Mouse (Mus musculus) embryonic facial prominence, embryonic 14.5 days (tissue): Measurements from ENCODE around the gene Fmnl2. TPM values are rescaled to one million over a fixed set of nuclear protein-coding genes. Genes with fewer than 3 reads are reported as not detected.

ENCODE experiments used
- ATAC-seq: fragments of 200-750 bp; cut with Nextera tagmentation; 2 replicates; pipeline ENCODE4 v1.8.0; 2017; ENCODE audit warnings: low read depth, moderate number of reproducible peaks, moderate TSS enrichment
- DNase-seq: peaks from one replicate; pipeline ENCODE4 v3.0.0-alpha.2; 2015; ENCODE audit warnings: low spot score
- H3K27ac ChIP-seq: fragments of 300-500 bp; sonication (generic); replicated peaks from 2 replicates; pipeline ENCODE4 v1.5.1; 2014; ENCODE audit warnings: low read depth, mild to moderate bottlenecking, low read length, moderate library complexity
- H3K27me3 ChIP-seq: fragments of 300-500 bp; sonication (generic); replicated peaks from 2 replicates; pipeline ENCODE4 v1.6.1; 2014; ENCODE audit warnings: low read length; ENCODE audit not compliant: control insufficient read depth, insufficient read depth
- H3K36me3 ChIP-seq: fragments of 300-500 bp; sonication (generic); 2 replicates; pipeline ENCODE4 v1.6.1; 2014; ENCODE audit warnings: low read length, mixed read lengths; ENCODE audit not compliant: control insufficient read depth, insufficient read depth
- H3K4me1 ChIP-seq: fragments of 300-500 bp; sonication (generic); 2 replicates; pipeline ENCODE4 v1.6.1; 2014; ENCODE audit warnings: antibody characterized with exemption, low read length; ENCODE audit not compliant: control insufficient read depth, insufficient read depth
- H3K4me2 ChIP-seq: fragments of 300-500 bp; sonication (generic); 2 replicates; pipeline ENCODE4 v1.6.1; 2014; ENCODE audit warnings: low read depth, mild to moderate bottlenecking, low read length, moderate library complexity, mixed read lengths
- H3K4me3 ChIP-seq: fragments of 300-500 bp; sonication (generic); 2 replicates; pipeline ENCODE4 v1.5.1; 2014; ENCODE audit warnings: low read depth, mild to moderate bottlenecking, low read length
- H3K9ac ChIP-seq: fragments of 300-500 bp; sonication (generic); 2 replicates; pipeline ENCODE4 v1.6.1; 2014; ENCODE audit warnings: low read depth, mild to moderate bottlenecking, low read length, moderate library complexity, mixed read lengths
- H3K9me3 ChIP-seq: fragments of 300-500 bp; sonication (generic); 2 replicates; pipeline ENCODE4 v1.6.1; 2016; ENCODE audit warnings: low read length; ENCODE audit not compliant: control insufficient read depth
- WGBS: fragments of 180-500 bp; shearing (Covaris S2); extraction: QIAGEN DNeasy Blood & Tissue Kit; methylation state at CpG from one replicate; pipeline ENCODE4 v1.1.7; 2014; 5-methylcytosine and 5-hydroxymethylcytosine counted together
- polyA plus RNA-seq: library from polyadenylated mRNA; unstranded; fragments of >200 nt; fragmentation: Nextera tagmentation; extraction: Ambion mirVana; gene quantifications from 2 replicates; pipeline ENCODE4 v1.2.1, GENCODE M21; 2014

Gene Fmnl2
- polyA plus RNA-seq, 1 experiment from 2014 or later, result 10.4 TPM

- peaks cover 26% of the 10 kb centered on the region for H3K4me1 ChIP-seq
- H3K27ac ChIP-seq, result no peak overlapping the region
- no peak for ATAC-seq
These were observed 116.4 kb downstream of the Fmnl2 start for GRCm38 (mm10) chr2:52974056-52974455.

GRCm38 (mm10) chr2:52974776-52975175, 117.1 kb downstream of the Fmnl2 start:
- Histone ChIP-seq H3K27ac (no peak overlapping the region), H3K4me2 (no peak overlapping the region), H3K36me3 (no peaks in the 10 kb centered on the region), H3K9me3 (no peaks in the 10 kb centered on the region), H3K9ac (no peak overlapping the region), H3K27me3 (no peaks in the 10 kb centered on the region), H3K4me3 (no peak overlapping the region), H3K4me1 (peaks cover 26% of the 10 kb centered on the region)
- 53% methylated on average over 1 of the region's 1 CpGs for WGBS
- ATAC-seq (no peak), DNase-seq (no peak)

More at GRCm38 (mm10) chr2:52974056-52974455, 116.4 kb downstream of the Fmnl2 start:
- DNase-seq, result no peak
- H3K9ac ChIP-seq, result no peak overlapping the region
- H3K4me3 ChIP-seq, result no peak overlapping the region
- H3K9me3 ChIP-seq, result no peaks in the 10 kb centered on the region
- H3K27me3 ChIP-seq, result no peaks in the 10 kb centered on the region
- H3K4me2 ChIP-seq, result no peak overlapping the region
- WGBS, result 86% methylated on average over 6 of the region's 6 CpGs
- H3K36me3 ChIP-seq, result no peaks in the 10 kb centered on the region

DNA sequence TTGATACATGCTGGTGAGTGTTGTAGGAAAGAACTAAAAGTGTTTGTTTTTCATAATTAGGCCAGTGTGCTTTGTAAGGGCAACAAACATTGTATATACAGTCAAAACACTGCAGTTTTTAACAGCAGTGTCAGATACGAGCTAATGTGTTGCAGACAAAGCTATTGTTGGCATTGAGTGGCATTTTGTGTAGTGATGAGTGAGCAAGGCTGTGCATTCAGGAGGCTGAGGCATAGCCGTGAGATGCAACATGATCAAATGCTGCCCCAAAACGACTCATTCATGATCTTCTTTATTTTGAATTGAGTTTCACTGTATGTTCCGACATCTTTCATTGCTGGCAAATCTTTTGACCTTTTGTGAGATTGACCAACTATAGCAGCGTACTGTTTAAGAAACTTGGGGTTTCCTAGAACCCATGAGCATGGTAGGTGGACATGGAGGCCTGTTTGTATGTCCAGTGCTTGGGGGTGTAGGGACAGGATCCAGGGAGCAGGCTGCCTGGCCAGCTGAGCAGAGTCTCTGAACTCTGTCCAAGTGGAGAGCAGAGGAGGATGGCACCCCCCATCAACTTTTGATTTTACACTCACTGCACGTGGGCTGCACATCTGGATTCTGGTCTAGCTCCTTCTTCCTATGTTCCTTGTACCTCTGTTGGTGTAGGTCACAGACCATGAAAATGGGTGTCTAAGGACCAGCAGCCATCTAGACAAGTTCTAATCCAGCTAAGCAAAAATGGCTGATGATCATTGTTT, 120.4 kb downstream of the Fmnl2 start:
- no peaks in the 10 kb centered on the region for H3K36me3 ChIP-seq
- DNase-seq, result no peak
- no peaks in the 10 kb centered on the region for H3K9me3 ChIP-seq
- WGBS, result 82% methylated on average over 6 of the region's 6 CpGs
- no peak overlapping the region for H3K4me2 ChIP-seq
- no peak overlapping the region for H3K27ac ChIP-seq
- H3K27me3 ChIP-seq, result no peaks in the 10 kb centered on the region
- no peak for ATAC-seq
- H3K4me1 ChIP-seq, result peaks cover 42% of the 10 kb centered on the region
- H3K4me3 ChIP-seq, result no peak overlapping the region
- H3K9ac ChIP-seq, result no peak overlapping the region

- WGBS, result 86% methylated on average over 2 of the region's 2 CpGs
- peaks cover 42% of the 10 kb centered on the region for H3K4me1 ChIP-seq
- no peaks in the 10 kb centered on the region for H3K36me3 ChIP-seq
- H3K9ac ChIP-seq, result no peak overlapping the region
- H3K27me3 ChIP-seq, result no peaks in the 10 kb centered on the region
- peak overlapping the region; percentile 13; the same call in 1 of the 2 replicates for H3K27ac ChIP-seq
- DNase-seq (no peak), ATAC-seq (no peak)
- no peak overlapping the region for H3K4me2 ChIP-seq
- H3K9me3 ChIP-seq, result no peaks in the 10 kb centered on the region
- H3K4me3 ChIP-seq, result no peak overlapping the region
These were observed 121.1 kb downstream of the Fmnl2 start for GRCm38 (mm10) chr2:52978796-52979195.

- peaks cover 42% of the 10 kb centered on the region for H3K4me1 ChIP-seq
- H3K27me3 ChIP-seq, result no peaks in the 10 kb centered on the region
- no peaks in the 10 kb centered on the region for H3K9me3 ChIP-seq
- H3K27ac ChIP-seq, result peak overlapping the region; percentile 13; the same call in 1 of the 2 replicates
- no peak overlapping the region for H3K9ac ChIP-seq
- 35% methylated on average over 4 of the region's 4 CpGs for WGBS
- DNase-seq (peak; percentile 82), ATAC-seq (peak; percentile 38; the same call in 1 of the 2 replicates)
- no peak overlapping the region for H3K4me2 ChIP-seq
- no peaks in the 10 kb centered on the region for H3K36me3 ChIP-seq
- no peak overlapping the region for H3K4me3 ChIP-seq
These were observed 121.7 kb downstream of the Fmnl2 start for GRCm38 (mm10) chr2:52979280-52979763.

- WGBS, result 58% methylated on average over 7 of the region's 7 CpGs
- no peaks in the 10 kb centered on the region for H3K36me3 ChIP-seq
- H3K4me3 ChIP-seq, result no peak overlapping the region
- peak overlapping the region; percentile 69 for H3K27ac ChIP-seq
- no peaks in the 10 kb centered on the region for H3K9me3 ChIP-seq
- no peak overlapping the region for H3K4me2 ChIP-seq
- peaks cover 53% of the 10 kb centered on the region for H3K4me1 ChIP-seq
- peak; percentile 63 for DNase-seq
- H3K9ac ChIP-seq, result no peak overlapping the region
- ATAC-seq, result no peak
- H3K27me3 ChIP-seq, result no peaks in the 10 kb centered on the region
These were observed 123.5 kb downstream of the Fmnl2 start for GRCm38 (mm10) chr2:52981126-52981525.

GRCm38 (mm10) chr2:52981595-52981994, 123.9 kb downstream of the Fmnl2 start:
- no peak overlapping the region for H3K4me3 ChIP-seq
- no peak for ATAC-seq
- no peaks in the 10 kb centered on the region for H3K27me3 ChIP-seq
- H3K27ac ChIP-seq, result peak overlapping the region; percentile 58
- no peaks in the 10 kb centered on the region for H3K9me3 ChIP-seq
- H3K36me3 ChIP-seq, result no peaks in the 10 kb centered on the region
- WGBS, result 79% methylated on average over 8 of the region's 8 CpGs
- no peak for DNase-seq
- no peak overlapping the region for H3K4me2 ChIP-seq
- H3K9ac ChIP-seq, result no peak overlapping the region
- H3K4me1 ChIP-seq, result peaks cover 51% of the 10 kb centered on the region

- H3K4me2 ChIP-seq, result no peak overlapping the region
- no peaks in the 10 kb centered on the region for H3K36me3 ChIP-seq
- H3K4me3 ChIP-seq, result no peak overlapping the region
- 86% methylated on average over 3 of the region's 3 CpGs for WGBS
- no peaks in the 10 kb centered on the region for H3K27me3 ChIP-seq
- ATAC-seq (no peak), DNase-seq (no peak)
- H3K27ac ChIP-seq, result no peak overlapping the region
- H3K9ac ChIP-seq, result no peak overlapping the region
- H3K9me3 ChIP-seq, result no peaks in the 10 kb centered on the region
- peaks cover 46% of the 10 kb centered on the region for H3K4me1 ChIP-seq
These were observed 124.8 kb downstream of the Fmnl2 start for GRCm38 (mm10) chr2:52982502-52982901.

- peaks cover 33% of the 10 kb centered on the region for H3K4me1 ChIP-seq
- 89% methylated on average over 1 of the region's 1 CpGs for WGBS
- no peaks in the 10 kb centered on the region for H3K27me3 ChIP-seq
- ATAC-seq (no peak), DNase-seq (no peak)
- no peaks in the 10 kb centered on the region for H3K9me3 ChIP-seq
- H3K9ac ChIP-seq, result no peak overlapping the region
- peak overlapping the region; percentile 39; the same call in 1 of the 2 replicates for H3K27ac ChIP-seq
- no peak overlapping the region for H3K4me3 ChIP-seq
- H3K36me3 ChIP-seq, result no peaks in the 10 kb centered on the region
- H3K4me2 ChIP-seq, result no peak overlapping the region
These were observed 126.9 kb downstream of the Fmnl2 start for GRCm38 (mm10) chr2:52984556-52984955.
